Mouse (Mus musculus) ZHBTc4 (cell line): Measurements from ENCODE around the gene Saxo1.

Source experiments
- DNase-seq: peaks from one replicate; pipeline ENCODE4 v3.0.0-alpha.2; 2011; ENCODE audit warnings: low read depth, low spot score

Gene Saxo1

GRCm38 (mm10) chr4:86422586-86422985 is 135.5 kb downstream of the Saxo1 start:
- DNase-seq = no peak

GRCm38 (mm10) chr4:86416401-86417025 is 141.6 kb downstream of the Saxo1 start:
- no peak for DNase-seq

- DNase-seq = no peak
Measured at GRCm38 (mm10) chr4:86413388-86413787, 144.7 kb downstream of the Saxo1 start.

- no peak for DNase-seq
Measured at GRCm38 (mm10) chr4:86410946-86411345, 147.2 kb downstream of the Saxo1 start.

- DNase-seq = no peak
Measured at GRCm38 (mm10) chr4:86408421-86408820, 149.7 kb downstream of the Saxo1 start.

GRCm38 (mm10) chr4:86407200-86407527 is 151.0 kb downstream of the Saxo1 start:
- DNase-seq = no peak

GRCm38 (mm10) chr4:86406501-86407199 is 151.5 kb downstream of the Saxo1 start:
- no peak for DNase-seq

GRCm38 (mm10) chr4:86401116-86401515 is 157.0 kb downstream of the Saxo1 start:
- DNase-seq = no peak

- no peak for DNase-seq
Measured at GRCm38 (mm10) chr4:86397470-86397869, 160.7 kb downstream of the Saxo1 start.

- no peak for DNase-seq
Measured at GRCm38 (mm10) chr4:86396672-86397288, 161.3 kb downstream of the Saxo1 start.

- no peak for DNase-seq
Measured at GRCm38 (mm10) chr4:86395636-86396035, 162.5 kb downstream of the Saxo1 start.
